Mouse (Mus musculus) lung, postnatal 0 days (tissue): ENCODE results near the gene 1700049E17Rik2.
"Not testable (repeated sequence)": the region's sequence is repeated elsewhere in the genome, so short reads cannot be mapped to it uniquely, and the experiment has no call there.

Experiments
- CTCF ChIP-seq: IDR thresholded peaks from 2 replicates; pipeline ENCODE4 v1.5.1; 2016; ENCODE audit warnings: antibody characterized with exemption, mild to moderate bottlenecking
- EP300 ChIP-seq: IDR thresholded peaks from 2 replicates; pipeline ENCODE4 v1.6.1; 2016; ENCODE audit warnings: antibody characterized with exemption, mild to moderate bottlenecking, control low read depth

DNA sequence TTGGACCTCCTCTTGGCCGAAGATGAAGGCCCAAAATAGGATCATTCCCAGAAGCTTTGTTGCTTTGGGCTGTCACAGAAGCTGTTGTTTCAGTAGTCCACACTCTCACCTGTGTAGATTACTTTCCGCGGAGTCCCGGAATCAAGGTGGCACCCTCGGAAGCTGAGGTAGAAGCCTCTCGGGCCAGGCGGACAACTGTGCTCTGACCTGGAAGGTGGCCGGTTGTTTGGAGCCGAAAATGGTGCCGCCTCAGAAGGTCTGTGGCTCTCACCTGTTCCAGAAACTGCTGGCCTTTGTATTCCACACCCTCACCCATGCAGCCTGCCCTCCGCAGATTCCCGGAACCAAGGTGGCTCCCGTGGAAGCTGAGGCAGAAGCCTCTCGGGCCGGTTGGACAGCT is 27.9 kb downstream of the 1700049E17Rik2 start:
- TF ChIP-seq CTCF, EP300: not testable (repeated sequence)
